Mouse (Mus musculus): Measurements from ENCODE around the gene Inpp5a. TPM values are rescaled to one million over a fixed set of nuclear protein-coding genes. Genes with fewer than 3 reads are reported as not detected.
A peak's percentile ranks its signal among the peaks of the same experiment; 100 is the strongest.

Inpp5a gene
- polyA plus RNA-seq, 1 experiment from 2014 or later, result 17.7 TPM

DNA sequence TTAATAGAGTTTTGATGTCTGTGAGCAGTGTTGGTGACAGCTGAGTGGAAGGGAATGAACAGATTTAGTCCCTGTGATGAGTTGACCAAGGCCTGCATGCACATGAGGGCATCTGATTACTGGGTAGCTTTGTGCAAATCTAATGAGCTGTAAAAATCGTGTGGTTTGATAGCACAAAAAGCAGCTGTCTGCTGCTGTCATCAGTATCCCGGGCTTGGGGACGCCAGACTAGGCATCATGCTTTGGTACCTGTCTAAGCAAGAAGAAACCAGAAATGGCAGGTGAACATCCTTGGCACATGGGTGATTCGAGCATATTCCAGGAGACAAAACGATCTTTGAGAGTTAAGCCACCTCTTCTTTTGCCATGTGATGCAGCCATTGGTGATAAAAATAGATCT is 167.4 kb downstream of the Inpp5a start:
- no peak for ATAC-seq (ENCODE audit: low FRiP score, low TSS enrichment)
- 45% methylated on average over 5 of the region's 5 CpGs for WGBS

DNA sequence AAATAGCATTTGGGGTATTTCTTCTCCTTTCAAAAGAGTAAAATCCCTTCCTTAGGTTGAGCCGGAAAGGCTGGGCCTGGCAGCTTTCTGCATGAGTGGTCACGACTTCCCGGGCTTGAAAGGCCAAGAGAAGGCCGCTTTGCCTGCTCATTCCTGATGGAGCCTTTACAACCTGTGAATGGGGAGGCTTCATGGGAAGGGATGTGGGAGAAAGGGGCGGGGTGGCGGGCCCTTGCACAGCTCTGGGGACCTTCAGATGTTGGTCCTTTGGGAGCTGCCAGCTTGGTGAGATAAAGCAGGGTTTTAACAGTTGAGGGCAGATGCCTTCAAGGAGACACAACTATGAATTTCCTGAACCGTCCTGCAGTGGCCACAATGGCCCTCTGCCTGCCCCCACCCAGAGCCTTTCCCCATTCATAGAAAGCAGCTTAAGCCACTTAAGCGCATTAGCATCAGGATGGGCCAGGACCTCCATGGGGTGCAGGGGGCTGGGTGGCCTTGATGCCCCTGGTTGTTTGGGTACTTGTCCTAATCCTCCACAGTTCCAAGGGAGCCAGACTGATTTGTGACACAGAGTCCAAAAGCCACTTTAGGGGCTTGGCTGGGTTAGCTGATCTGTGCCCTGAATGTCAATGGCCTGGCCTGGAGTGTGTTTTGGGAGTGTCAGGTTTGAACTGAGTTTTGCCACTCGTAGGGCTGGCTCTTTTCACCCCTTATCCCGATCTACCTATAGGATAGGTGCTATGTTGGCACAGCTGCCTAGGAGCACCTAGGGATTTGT is 168.0 kb downstream of the Inpp5a start:
- ATAC-seq (ENCODE audit: low FRiP score, low TSS enrichment), result no peak
- WGBS, result 33% methylated on average over 10 of the region's 10 CpGs
- no peak overlapping the region for H3K4me2 ChIP-seq (replicated peaks; ENCODE audit: low read depth, low read length)
- H3K9ac ChIP-seq (replicated peaks; ENCODE audit: low read length), result no peak overlapping the region
- no peaks in the 10 kb centered on the region for H3K36me3 ChIP-seq (ENCODE audit: insufficient read depth, low read length)
- H3K4me3 ChIP-seq (ENCODE audit: low read length), result no peak overlapping the region
- no peaks in the 10 kb centered on the region for H3K9me3 ChIP-seq (ENCODE audit: low read length)
- H3K27me3 ChIP-seq (ENCODE audit: insufficient read depth, low read length), result no peaks in the 10 kb centered on the region
- peaks cover 6% of the 10 kb centered on the region; the same call in 1 of the 2 replicates for H3K4me1 ChIP-seq (ENCODE audit: insufficient read depth, low read length)
- no peak overlapping the region for H3K27ac ChIP-seq (ENCODE audit: low read length)

More for the DNA sequence above, 167.4 kb downstream of the Inpp5a start:
- H3K27me3 ChIP-seq (ENCODE audit: insufficient read depth, low read length), result no peaks in the 10 kb centered on the region
- no peak overlapping the region for H3K27ac ChIP-seq (ENCODE audit: low read length)
- no peak overlapping the region for H3K4me2 ChIP-seq (replicated peaks; ENCODE audit: low read depth, low read length)
- H3K4me3 ChIP-seq (ENCODE audit: low read length), result no peak overlapping the region
- no peaks in the 10 kb centered on the region for H3K9me3 ChIP-seq (ENCODE audit: low read length)
- H3K9ac ChIP-seq (replicated peaks; ENCODE audit: low read length), result no peak overlapping the region
- no peaks in the 10 kb centered on the region for H3K36me3 ChIP-seq (ENCODE audit: insufficient read depth, low read length)
- H3K4me1 ChIP-seq (ENCODE audit: insufficient read depth, low read length), result peaks cover 6% of the 10 kb centered on the region; the same call in 1 of the 2 replicates

DNA sequence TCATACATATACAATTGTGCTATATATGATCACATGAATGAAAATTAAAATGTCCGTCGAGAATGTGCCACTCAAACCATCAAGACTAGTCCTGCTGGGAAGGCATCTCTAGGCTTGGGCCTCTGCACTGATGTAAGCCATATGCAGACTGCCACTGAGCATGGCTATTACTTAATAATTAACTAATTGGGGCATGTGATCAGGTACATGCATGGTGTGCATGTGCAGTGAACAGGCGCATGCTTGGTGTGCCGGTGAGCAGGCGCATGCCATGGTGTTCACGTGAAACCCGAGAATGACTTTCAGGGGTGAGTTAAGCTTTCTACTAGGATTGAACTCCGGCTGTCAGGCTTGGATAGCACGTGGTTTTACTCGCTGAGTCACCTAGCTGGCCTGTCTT is 170.8 kb downstream of the Inpp5a start:
- H3K4me1 ChIP-seq (ENCODE audit: insufficient read depth, low read length), result peaks cover 6% of the 10 kb centered on the region; the same call in 1 of the 2 replicates
- H3K36me3 ChIP-seq (ENCODE audit: insufficient read depth, low read length), result no peaks in the 10 kb centered on the region
- ATAC-seq (ENCODE audit: low FRiP score, low TSS enrichment), result peak; percentile 57; the same call in 1 of the 2 replicates
- H3K4me3 ChIP-seq (ENCODE audit: low read length), result no peak overlapping the region
- no peaks in the 10 kb centered on the region for H3K27me3 ChIP-seq (ENCODE audit: insufficient read depth, low read length)
- no peaks in the 10 kb centered on the region for H3K9me3 ChIP-seq (ENCODE audit: low read length)
- H3K27ac ChIP-seq (ENCODE audit: low read length), result no peak overlapping the region
- 80% methylated on average over 10 of the region's 10 CpGs for WGBS
- H3K9ac ChIP-seq (replicated peaks; ENCODE audit: low read length), result no peak overlapping the region
- H3K4me2 ChIP-seq (replicated peaks; ENCODE audit: low read depth, low read length), result no peak overlapping the region

DNA sequence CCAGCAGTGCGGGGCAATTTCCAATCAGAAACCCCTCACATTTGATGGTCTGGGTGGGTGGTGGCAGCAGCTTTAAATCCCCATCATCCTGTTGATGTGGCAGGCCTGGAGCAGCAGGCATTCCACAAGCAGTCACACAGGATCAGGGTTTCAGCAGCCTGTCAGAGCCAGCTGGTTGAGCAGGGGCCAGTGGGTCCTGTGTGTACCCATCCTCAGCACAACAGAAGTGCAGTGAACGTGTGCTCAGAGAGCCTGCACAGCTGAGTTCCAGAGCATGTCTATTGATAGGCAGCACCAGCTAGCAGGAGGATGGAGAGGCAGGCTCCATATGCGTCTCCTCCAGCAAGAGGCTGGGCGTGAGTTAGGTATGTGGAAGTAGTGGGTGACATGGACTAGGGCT is 174.5 kb downstream of the Inpp5a start:
- WGBS, result 79% methylated on average over 4 of the region's 4 CpGs
- Histone ChIP-seq H3K27ac (ENCODE audit: low read length) (no peak overlapping the region), H3K36me3 (ENCODE audit: insufficient read depth, low read length) (no peaks in the 10 kb centered on the region), H3K4me2 (replicated peaks; ENCODE audit: low read depth, low read length) (no peak overlapping the region), H3K27me3 (ENCODE audit: insufficient read depth, low read length) (no peaks in the 10 kb centered on the region), H3K9me3 (ENCODE audit: low read length) (no peaks in the 10 kb centered on the region), H3K4me3 (ENCODE audit: low read length) (no peak overlapping the region), H3K4me1 (ENCODE audit: insufficient read depth, low read length) (no peaks in the 10 kb centered on the region), H3K9ac (replicated peaks; ENCODE audit: low read length) (no peak overlapping the region)
- no peak for ATAC-seq (ENCODE audit: low FRiP score, low TSS enrichment)

- ATAC-seq (ENCODE audit: low FRiP score, low TSS enrichment), result no peak
- Histone ChIP-seq H3K9ac (replicated peaks; ENCODE audit: low read length) (no peak overlapping the region), H3K36me3 (ENCODE audit: insufficient read depth, low read length) (no peaks in the 10 kb centered on the region), H3K27me3 (ENCODE audit: insufficient read depth, low read length) (no peaks in the 10 kb centered on the region), H3K4me3 (ENCODE audit: low read length) (no peak overlapping the region), H3K27ac (ENCODE audit: low read length) (no peak overlapping the region), H3K4me1 (ENCODE audit: insufficient read depth, low read length) (no peaks in the 10 kb centered on the region), H3K4me2 (replicated peaks; ENCODE audit: low read depth, low read length) (no peak overlapping the region), H3K9me3 (ENCODE audit: low read length) (no peaks in the 10 kb centered on the region)
- WGBS, result 85% methylated on average over 2 of the region's 2 CpGs
These were observed 175.3 kb downstream of the Inpp5a start for GRCm38 (mm10) chr7:139564161-139564560.

DNA sequence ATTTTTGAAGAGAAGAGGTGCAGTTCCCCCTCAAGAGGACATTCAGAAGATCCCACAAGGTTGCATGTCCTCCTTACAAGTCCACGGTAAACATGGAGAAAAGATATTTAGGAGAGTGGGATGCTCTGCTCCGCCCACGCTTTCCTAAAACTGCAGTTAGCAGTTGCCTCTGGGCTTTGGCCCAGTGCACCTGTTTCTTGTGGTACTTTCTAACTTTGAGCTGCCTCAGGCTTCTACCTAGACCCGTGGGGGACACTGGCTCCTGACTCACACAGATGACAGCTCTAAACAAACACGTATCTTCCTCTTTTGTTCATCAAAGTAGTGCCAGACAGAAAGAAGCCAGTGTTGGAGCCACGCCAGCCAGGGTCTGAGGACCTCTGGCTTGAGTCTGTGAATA is 177.1 kb downstream of the Inpp5a start:
- Histone ChIP-seq H3K9ac (replicated peaks; ENCODE audit: low read length) (no peak overlapping the region), H3K4me1 (ENCODE audit: insufficient read depth, low read length) (no peaks in the 10 kb centered on the region), H3K4me2 (replicated peaks; ENCODE audit: low read depth, low read length) (no peak overlapping the region), H3K4me3 (ENCODE audit: low read length) (no peak overlapping the region), H3K27ac (ENCODE audit: low read length) (no peak overlapping the region), H3K9me3 (ENCODE audit: low read length) (no peaks in the 10 kb centered on the region), H3K36me3 (ENCODE audit: insufficient read depth, low read length) (no peaks in the 10 kb centered on the region), H3K27me3 (ENCODE audit: insufficient read depth, low read length) (no peaks in the 10 kb centered on the region)
- WGBS, result 75% methylated on average over 6 of the region's 6 CpGs
- no peak for ATAC-seq (ENCODE audit: low FRiP score, low TSS enrichment)

DNA sequence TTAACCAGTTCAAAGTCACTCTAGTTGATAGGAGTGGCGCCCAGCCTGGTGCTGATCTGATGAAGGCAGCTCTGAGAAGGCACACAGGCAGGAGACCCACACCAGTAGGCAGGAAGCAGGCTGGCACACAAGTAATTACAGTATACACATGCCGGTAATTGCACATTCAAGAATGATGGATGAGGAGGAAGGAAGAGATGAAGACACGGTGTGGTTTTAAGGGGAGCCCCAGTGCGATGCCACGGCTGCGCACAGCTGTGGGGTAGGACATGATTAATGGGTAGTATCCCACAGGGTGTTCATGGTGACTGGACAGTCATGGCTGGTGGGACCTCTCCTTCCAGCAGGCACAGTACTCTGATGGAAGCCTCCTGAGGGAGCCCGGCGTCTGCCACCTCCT is 177.6 kb downstream of the Inpp5a start:
- H3K4me2 ChIP-seq (replicated peaks; ENCODE audit: low read depth, low read length), result no peak overlapping the region
- H3K27me3 ChIP-seq (ENCODE audit: insufficient read depth, low read length), result no peaks in the 10 kb centered on the region
- WGBS, result 49% methylated on average over 8 of the region's 8 CpGs
- no peak for ATAC-seq (ENCODE audit: low FRiP score, low TSS enrichment)
- H3K36me3 ChIP-seq (ENCODE audit: insufficient read depth, low read length), result no peaks in the 10 kb centered on the region
- no peaks in the 10 kb centered on the region for H3K9me3 ChIP-seq (ENCODE audit: low read length)
- H3K4me1 ChIP-seq (ENCODE audit: insufficient read depth, low read length), result no peaks in the 10 kb centered on the region
- no peak overlapping the region for H3K27ac ChIP-seq (ENCODE audit: low read length)
- H3K9ac ChIP-seq (replicated peaks; ENCODE audit: low read length), result no peak overlapping the region
- no peak overlapping the region for H3K4me3 ChIP-seq (ENCODE audit: low read length)

- peaks cover 7% of the 10 kb centered on the region; the same call in 1 of the 2 replicates for H3K36me3 ChIP-seq (ENCODE audit: insufficient read depth, low read length)
- H3K4me1 ChIP-seq (ENCODE audit: insufficient read depth, low read length), result no peaks in the 10 kb centered on the region
- no peak overlapping the region for H3K9ac ChIP-seq (replicated peaks; ENCODE audit: low read length)
- H3K4me3 ChIP-seq (ENCODE audit: low read length), result no peak overlapping the region
- 87% methylated on average over 5 of the region's 5 CpGs for WGBS
- no peak overlapping the region for H3K27ac ChIP-seq (ENCODE audit: low read length)
- no peaks in the 10 kb centered on the region for H3K9me3 ChIP-seq (ENCODE audit: low read length)
- ATAC-seq (ENCODE audit: low FRiP score, low TSS enrichment), result peak; percentile 66; the same call in 1 of the 2 replicates
- no peaks in the 10 kb centered on the region for H3K27me3 ChIP-seq (ENCODE audit: insufficient read depth, low read length)
- no peak overlapping the region for H3K4me2 ChIP-seq (replicated peaks; ENCODE audit: low read depth, low read length)
These were observed 181.9 kb downstream of the Inpp5a start for GRCm38 (mm10) chr7:139570788-139571187.

GRCm38 (mm10) chr7:139572665-139573064 is 183.8 kb downstream of the Inpp5a start:
- no peak for ATAC-seq (ENCODE audit: low FRiP score, low TSS enrichment)
- Histone ChIP-seq H3K4me2 (replicated peaks; ENCODE audit: low read depth, low read length) (no peak overlapping the region), H3K27me3 (ENCODE audit: insufficient read depth, low read length) (peaks cover 3% of the 10 kb centered on the region; the same call in 1 of the 2 replicates), H3K9me3 (ENCODE audit: low read length) (no peaks in the 10 kb centered on the region), H3K4me3 (ENCODE audit: low read length) (no peak overlapping the region), H3K27ac (ENCODE audit: low read length) (no peak overlapping the region), H3K4me1 (ENCODE audit: insufficient read depth, low read length) (peaks cover 5% of the 10 kb centered on the region; the same call in 1 of the 2 replicates), H3K36me3 (ENCODE audit: insufficient read depth, low read length) (peaks cover 7% of the 10 kb centered on the region; the same call in 1 of the 2 replicates), H3K9ac (replicated peaks; ENCODE audit: low read length) (no peak overlapping the region)
- 97% methylated on average over 3 of the region's 3 CpGs for WGBS

GRCm38 (mm10) chr7:139576064-139576686 is 187.3 kb downstream of the Inpp5a start:
- ATAC-seq (ENCODE audit: low FRiP score, low TSS enrichment), result peak; percentile 55; the same call in 1 of the 2 replicates

More at GRCm38 (mm10) chr7:139576064-139576686, 187.3 kb downstream of the Inpp5a start:
- Histone ChIP-seq H3K4me3 (ENCODE audit: low read length) (no peak overlapping the region), H3K36me3 (ENCODE audit: insufficient read depth, low read length) (peaks cover 18% of the 10 kb centered on the region; the same call in 1 of the 2 replicates), H3K27ac (ENCODE audit: low read length) (no peak overlapping the region), H3K9ac (replicated peaks; ENCODE audit: low read length) (no peak overlapping the region), H3K27me3 (ENCODE audit: insufficient read depth, low read length) (peaks cover 38% of the 10 kb centered on the region), H3K4me1 (ENCODE audit: insufficient read depth, low read length) (peaks cover 9% of the 10 kb centered on the region; the same call in 1 of the 2 replicates), H3K9me3 (ENCODE audit: low read length) (no peaks in the 10 kb centered on the region), H3K4me2 (replicated peaks; ENCODE audit: low read depth, low read length) (no peak overlapping the region)
- WGBS, result 52% methylated on average over 16 of the region's 16 CpGs

Measured in kidney, embryonic 16.5 days (tissue).